Mouse (Mus musculus) bone marrow macrophage, adult 2 months (primary cell): ENCODE measurements around the gene Yy1.

Experiments
- CTCF ChIP-seq: IDR thresholded peaks from 2 replicates; pipeline ENCODE4 v1.5.1; 2012; ENCODE audit warnings: low read depth, mild to moderate bottlenecking, low read length, moderate library complexity
- POLR2A ChIP-seq: IDR thresholded peaks from 2 replicates; pipeline ENCODE4 v1.6.1; 2012; ENCODE audit warnings: mild to moderate bottlenecking, low read depth, low read length, borderline replicate concordance

DNA sequence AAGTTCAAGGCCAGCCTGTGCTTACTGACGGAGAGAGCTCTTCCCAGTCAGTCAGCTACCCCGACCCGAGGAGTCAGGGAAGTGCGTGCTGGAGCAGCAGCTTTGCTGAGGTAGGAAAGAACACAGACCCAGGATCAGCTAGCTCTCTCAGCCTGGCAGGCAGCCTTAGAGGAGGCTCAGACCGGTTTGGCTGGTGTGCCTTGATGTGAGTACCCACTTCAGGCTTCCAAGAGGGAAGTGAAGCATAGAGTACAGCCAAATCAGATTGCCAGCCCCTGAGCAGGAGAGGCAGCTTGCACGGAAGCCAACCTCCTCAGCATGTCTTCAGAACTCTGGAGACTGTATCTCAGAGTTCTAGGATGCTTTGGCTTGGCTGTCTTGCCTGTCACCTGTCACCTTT, 48.4 kb downstream of the Yy1 start:
- TF ChIP-seq CTCF (no peak), POLR2A (no peak)
